Mouse (Mus musculus) testis, adult 2 months (tissue): ENCODE measurements around the gene Rfk.

ENCODE experiments used
- CTCF ChIP-seq: fragments of 200-500 bp; IDR thresholded peaks from 2 replicates; pipeline ENCODE4 v1.5.1; 2012; ENCODE audit warnings: low read depth, mild to moderate bottlenecking, inconsistent platforms, low read length, moderate library complexity; ENCODE audit not compliant: control insufficient read depth, insufficient read depth, insufficient replicate concordance
- POLR2A ChIP-seq: fragments of 200-500 bp; IDR thresholded peaks from 2 replicates; pipeline ENCODE4 v1.6.1; 2012; ENCODE audit warnings: low read depth, mild to moderate bottlenecking, inconsistent platforms, low read length, moderate library complexity; ENCODE audit not compliant: control insufficient read depth

GRCm38 (mm10) chr19:17400571-17400970 is 6.7 kb downstream of the Rfk start:
- no peak for TF ChIP-seq CTCF
- TF ChIP-seq POLR2A = no peak
